Mouse (Mus musculus) myocyte (in vitro differentiated cells): ENCODE measurements around the gene Arfgef3.

ENCODE experiments used
- MAX ChIP-seq: IDR thresholded peaks from one replicate; pipeline ENCODE4 v1.6.1; 2011; ENCODE audit warnings: low read depth, mild to moderate bottlenecking, control low read depth
- MYOD1 ChIP-seq, 3 experiments: IDR thresholded peaks; one replicate each; pipeline ENCODE4 v1.6.1; 2011; ENCODE audit warnings: control low read depth in 2 of 3, low read depth in 2 of 3, mild to moderate bottlenecking in 2 of 3, moderate library complexity in 1 of 3; ENCODE audit not compliant: insufficient read length in 2 of 3, control insufficient read depth in 1 of 3
- MYOG ChIP-seq, 3 experiments: IDR thresholded peaks; one replicate each; pipeline ENCODE4 v1.6.1; 2011; ENCODE audit warnings: control low read depth in 2 of 3, low read depth in 2 of 3, mild to moderate bottlenecking in 2 of 3; ENCODE audit not compliant: insufficient read length in 2 of 3, control insufficient read depth in 1 of 3, insufficient read depth in 1 of 3
- POLR2A ChIP-seq: IDR thresholded peaks from one replicate; pipeline ENCODE4 v1.6.1; 2011; ENCODE audit warnings: low read depth, mild to moderate bottlenecking, control low read depth, moderate library complexity; ENCODE audit not compliant: insufficient read length
- POLR2AphosphoS2 ChIP-seq: IDR thresholded peaks from one replicate; pipeline ENCODE4 v1.6.1; 2011; ENCODE audit warnings: low read depth, control low read depth; ENCODE audit not compliant: insufficient read length
- SRF ChIP-seq: IDR thresholded peaks from one replicate; pipeline ENCODE4 v1.6.1; 2011; ENCODE audit warnings: low read depth; ENCODE audit not compliant: control insufficient read depth, insufficient read length
- TCF3 ChIP-seq: IDR thresholded peaks from one replicate; pipeline ENCODE4 v1.6.1; 2011; ENCODE audit warnings: low read depth, control low read depth; ENCODE audit not compliant: insufficient read length
- USF1 ChIP-seq: IDR thresholded peaks from one replicate; pipeline ENCODE4 v1.6.1; 2011; ENCODE audit warnings: low read depth, mild to moderate bottlenecking, control low read depth, moderate library complexity

DNA sequence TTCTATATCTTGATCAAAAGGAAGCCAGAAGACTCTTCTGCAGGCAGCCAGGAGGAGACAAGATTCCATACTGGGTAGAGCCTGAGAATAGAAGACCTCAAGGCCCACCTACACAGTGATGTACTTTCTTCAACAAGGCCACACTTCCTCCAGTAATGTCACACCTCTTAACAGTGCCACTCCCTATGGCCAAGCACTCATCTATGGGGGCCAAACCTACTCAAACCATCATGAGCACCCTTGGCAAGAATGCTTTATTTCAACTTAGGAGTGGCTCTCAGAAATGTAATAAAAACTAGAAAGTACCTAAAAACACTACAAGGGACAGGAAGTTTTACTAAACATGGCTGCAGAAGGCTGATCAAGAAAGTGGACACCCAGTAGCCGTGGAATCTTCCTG lies 15.2 kb downstream of the Arfgef3 start:
- TF ChIP-seq MYOD1 (IDR thresholded peaks at IDR 0.05; ENCODE audit: control insufficient read depth in 1 of 3, insufficient read length in 2 of 3, low read depth in 2 of 3), result no peak
- no peak for TF ChIP-seq POLR2A
- no peak for TF ChIP-seq USF1
- TF ChIP-seq MYOG (IDR thresholded peaks at IDR 0.05; ENCODE audit: control insufficient read depth in 1 of 3, insufficient read depth in 1 of 3, insufficient read length in 2 of 3, low read depth in 2 of 3), result no peak
- no peak for TF ChIP-seq MAX
- no peak for TF ChIP-seq POLR2AphosphoS2
- no peak for TF ChIP-seq TCF3
- no peak for TF ChIP-seq SRF
